Mouse (Mus musculus) olfactory bulb, adult 2 months (tissue): ENCODE results near the gene Prkar2b.

ENCODE experiments used
- CTCF ChIP-seq: fragments of 200-500 bp; IDR thresholded peaks from 2 replicates; pipeline ENCODE4 v1.5.1; 2012; ENCODE audit warnings: low read depth, mild to moderate bottlenecking, low read length, moderate library complexity; ENCODE audit not compliant: insufficient read depth
- POLR2A ChIP-seq: fragments of 200-500 bp; IDR thresholded peaks from 2 replicates; pipeline ENCODE4 v1.6.1; 2012; ENCODE audit warnings: mild to moderate bottlenecking, low read depth, low read length, moderate library complexity; ENCODE audit not compliant: insufficient read depth

GRCm38 (mm10) chr12:31938391-31938997, 122.6 kb downstream of the Prkar2b start:
- TF ChIP-seq CTCF = no peak
- no peak for TF ChIP-seq POLR2A
